Mouse (Mus musculus): Measurements from ENCODE around the gene Nifk. TPM values are rescaled to one million over a fixed set of nuclear protein-coding genes. Genes with fewer than 3 reads are reported as not detected.

Nifk gene
- polyA plus RNA-seq (2015; fragmentation: Nextera tagmentation; extraction: Ambion mirVana) = 43.7 and 52.1 TPM in 2 replicates

GRCm38 (mm10) chr1:118321661-118322201, at the start of gene Nifk:
Gene Nifk (plus strand): TSS chr1:118321839.
- ATAC-seq (replicated peaks; ENCODE audit: extremely low read depth, insufficient read depth, low FRiP score) = peak; percentile 89; the same call in 1 of the 2 replicates
- under 1% methylated on average over 37 of the region's 37 CpGs for WGBS
- peak within 1 kb of the TSS; percentile 90 for H3K9ac ChIP-seq (ENCODE audit: low read length)

GRCm38 (mm10) chr1:118275139-118275538, 46.5 kb upstream of the Nifk start:
- no peak for ATAC-seq (replicated peaks; ENCODE audit: extremely low read depth, insufficient read depth, low FRiP score)
- Histone ChIP-seq H3K4me3 (ENCODE audit: low read length) (no peak overlapping the region), H3K9me3 (replicated peaks; ENCODE audit: control insufficient read depth, low read length) (no peaks in the 10 kb centered on the region), H3K27me3 (ENCODE audit: control insufficient read depth, insufficient read depth, low read length) (no peaks in the 10 kb centered on the region), H3K36me3 (ENCODE audit: control insufficient read depth, insufficient read depth) (no peaks in the 10 kb centered on the region), H3K4me2 (ENCODE audit: low read depth, low read length) (no peak overlapping the region), H3K27ac (ENCODE audit: low read length) (no peak overlapping the region), H3K9ac (ENCODE audit: low read length) (no peak overlapping the region), H3K4me1 (ENCODE audit: control insufficient read depth, insufficient read depth, low read length) (no peaks in the 10 kb centered on the region)
- WGBS = 17% methylated on average over 2 of the region's 2 CpGs

More at GRCm38 (mm10) chr1:118321661-118322201, at the start of gene Nifk:
- Histone ChIP-seq H3K27me3 (ENCODE audit: control insufficient read depth, insufficient read depth, low read length) (no peaks in the 10 kb centered on the region), H3K9me3 (replicated peaks; ENCODE audit: control insufficient read depth, low read length) (no peaks in the 10 kb centered on the region), H3K36me3 (ENCODE audit: control insufficient read depth, insufficient read depth) (peaks cover 11% of the 10 kb centered on the region), H3K4me3 (ENCODE audit: low read length) (peak within 1 kb of the TSS; percentile 96), H3K4me2 (ENCODE audit: low read depth, low read length) (peak within 1 kb of the TSS; percentile 91), H3K27ac (ENCODE audit: low read length) (0 out of 2 replicates have a peak within 1 kb of the TSS, but pooled peaks have one; percentile 33), H3K4me1 (ENCODE audit: control insufficient read depth, insufficient read depth, low read length) (peaks cover 6% of the 10 kb centered on the region)

DNA sequence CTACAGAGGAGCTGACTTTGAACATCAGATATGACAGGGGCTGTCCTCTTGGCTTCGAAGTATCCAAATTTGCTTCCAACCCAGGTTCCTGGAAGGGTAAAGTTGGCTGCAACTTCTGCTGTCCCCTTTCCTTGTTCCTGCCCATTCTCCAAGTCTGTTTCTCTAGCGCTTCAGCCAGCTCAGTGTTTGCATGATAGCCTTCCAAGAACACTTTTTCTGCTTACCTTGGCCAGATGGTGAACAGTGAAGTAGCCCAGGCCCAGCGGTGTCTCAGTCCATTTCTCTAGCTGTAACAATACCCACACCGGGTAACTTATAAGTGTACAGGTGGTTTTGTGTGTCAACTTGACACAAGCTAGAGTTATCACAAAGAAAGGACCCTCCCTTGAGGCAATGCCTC, 29.3 kb upstream of the Nifk start:
- Histone ChIP-seq H3K36me3 (ENCODE audit: control insufficient read depth, insufficient read depth) (peaks cover 11% of the 10 kb centered on the region), H3K27me3 (ENCODE audit: control insufficient read depth, insufficient read depth, low read length) (no peaks in the 10 kb centered on the region), H3K4me3 (ENCODE audit: low read length) (no peak overlapping the region), H3K27ac (ENCODE audit: low read length) (no peak overlapping the region), H3K4me1 (ENCODE audit: control insufficient read depth, insufficient read depth, low read length) (no peaks in the 10 kb centered on the region), H3K4me2 (ENCODE audit: low read depth, low read length) (no peak overlapping the region), H3K9me3 (replicated peaks; ENCODE audit: control insufficient read depth, low read length) (no peaks in the 10 kb centered on the region), H3K9ac (ENCODE audit: low read length) (no peak overlapping the region)
- 86% methylated on average over 4 of the region's 4 CpGs for WGBS
- ATAC-seq (replicated peaks; ENCODE audit: extremely low read depth, insufficient read depth, low FRiP score) = no peak

DNA sequence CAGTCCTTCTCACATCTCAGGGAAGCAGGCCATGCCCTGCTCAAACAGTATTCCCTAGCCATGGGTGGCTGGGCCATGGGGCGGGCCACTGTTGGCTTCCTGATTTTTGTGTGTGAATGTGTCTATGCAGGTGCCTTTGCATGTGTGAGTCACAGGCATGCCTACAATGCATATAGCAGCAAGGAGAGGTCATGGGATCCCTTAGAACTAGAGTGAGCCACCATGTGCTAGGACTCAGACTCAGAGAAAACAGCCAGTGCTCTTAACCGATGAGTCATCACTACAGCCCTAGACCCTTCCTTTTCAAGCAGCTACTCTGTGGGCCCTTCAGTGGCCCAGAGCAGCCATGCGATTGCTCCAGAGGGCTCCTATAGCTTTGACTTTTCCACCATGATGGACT, 27.4 kb upstream of the Nifk start:
- 93% methylated on average over 3 of the region's 3 CpGs for WGBS
- Histone ChIP-seq H3K9ac (ENCODE audit: low read length) (no peak overlapping the region), H3K27me3 (ENCODE audit: control insufficient read depth, insufficient read depth, low read length) (no peaks in the 10 kb centered on the region), H3K27ac (ENCODE audit: low read length) (no peak overlapping the region), H3K4me1 (ENCODE audit: control insufficient read depth, insufficient read depth, low read length) (no peaks in the 10 kb centered on the region), H3K4me2 (ENCODE audit: low read depth, low read length) (no peak overlapping the region), H3K4me3 (ENCODE audit: low read length) (no peak overlapping the region), H3K36me3 (ENCODE audit: control insufficient read depth, insufficient read depth) (peaks cover 27% of the 10 kb centered on the region), H3K9me3 (replicated peaks; ENCODE audit: control insufficient read depth, low read length) (no peaks in the 10 kb centered on the region)
- no peak for ATAC-seq (replicated peaks; ENCODE audit: extremely low read depth, insufficient read depth, low FRiP score)

GRCm38 (mm10) chr1:118294826-118295225, 26.8 kb upstream of the Nifk start:
- peaks cover 29% of the 10 kb centered on the region for H3K36me3 ChIP-seq (ENCODE audit: control insufficient read depth, insufficient read depth)
- H3K9me3 ChIP-seq (replicated peaks; ENCODE audit: control insufficient read depth, low read length) = no peaks in the 10 kb centered on the region
- H3K4me1 ChIP-seq (ENCODE audit: control insufficient read depth, insufficient read depth, low read length) = no peaks in the 10 kb centered on the region
- no peak overlapping the region for H3K9ac ChIP-seq (ENCODE audit: low read length)
- no peak for ATAC-seq (replicated peaks; ENCODE audit: extremely low read depth, insufficient read depth, low FRiP score)
- no peak overlapping the region for H3K4me2 ChIP-seq (ENCODE audit: low read depth, low read length)
- H3K27me3 ChIP-seq (ENCODE audit: control insufficient read depth, insufficient read depth, low read length) = no peaks in the 10 kb centered on the region
- WGBS = 75% methylated on average over 5 of the region's 5 CpGs
- no peak overlapping the region for H3K27ac ChIP-seq (ENCODE audit: low read length)
- no peak overlapping the region for H3K4me3 ChIP-seq (ENCODE audit: low read length)

DNA sequence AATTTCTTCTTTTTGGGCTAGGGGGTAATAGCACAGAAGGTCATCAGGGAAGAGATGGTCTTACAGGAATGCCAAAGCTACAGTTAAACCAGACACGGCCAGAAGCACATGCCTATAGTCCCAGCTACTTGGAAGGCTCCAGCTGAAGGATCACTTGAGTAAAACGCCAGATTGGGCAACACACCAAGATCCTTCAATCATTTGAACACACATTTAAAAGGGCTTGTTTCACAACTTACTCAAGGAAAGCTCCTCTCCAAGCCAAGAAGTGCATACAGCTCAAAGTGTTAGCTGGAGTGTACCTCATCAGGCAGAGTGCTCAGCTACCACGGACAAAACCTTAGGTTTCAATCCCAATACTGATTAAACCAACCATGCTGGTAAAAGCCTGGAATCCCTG, 25.0 kb upstream of the Nifk start:
- H3K9ac ChIP-seq (ENCODE audit: low read length) = no peak overlapping the region
- no peak overlapping the region for H3K27ac ChIP-seq (ENCODE audit: low read length)
- no peak overlapping the region for H3K4me2 ChIP-seq (ENCODE audit: low read depth, low read length)
- H3K4me3 ChIP-seq (ENCODE audit: low read length) = no peak overlapping the region
- no peak for ATAC-seq (replicated peaks; ENCODE audit: extremely low read depth, insufficient read depth, low FRiP score)
- 83% methylated on average over 3 of the region's 3 CpGs for WGBS
- no peaks in the 10 kb centered on the region for H3K27me3 ChIP-seq (ENCODE audit: control insufficient read depth, insufficient read depth, low read length)
- H3K4me1 ChIP-seq (ENCODE audit: control insufficient read depth, insufficient read depth, low read length) = no peaks in the 10 kb centered on the region
- H3K36me3 ChIP-seq (ENCODE audit: control insufficient read depth, insufficient read depth) = peaks cover 45% of the 10 kb centered on the region
- no peaks in the 10 kb centered on the region for H3K9me3 ChIP-seq (replicated peaks; ENCODE audit: control insufficient read depth, low read length)

- no peak overlapping the region for H3K27ac ChIP-seq (ENCODE audit: low read length)
- WGBS = 92% methylated on average over 2 of the region's 2 CpGs
- no peaks in the 10 kb centered on the region for H3K27me3 ChIP-seq (ENCODE audit: control insufficient read depth, insufficient read depth, low read length)
- H3K9me3 ChIP-seq (replicated peaks; ENCODE audit: control insufficient read depth, low read length) = no peaks in the 10 kb centered on the region
- H3K4me2 ChIP-seq (ENCODE audit: low read depth, low read length) = no peak overlapping the region
- H3K36me3 ChIP-seq (ENCODE audit: control insufficient read depth, insufficient read depth) = peaks cover 54% of the 10 kb centered on the region
- no peaks in the 10 kb centered on the region for H3K4me1 ChIP-seq (ENCODE audit: control insufficient read depth, insufficient read depth, low read length)
- ATAC-seq (replicated peaks; ENCODE audit: extremely low read depth, insufficient read depth, low FRiP score) = no peak
- no peak overlapping the region for H3K9ac ChIP-seq (ENCODE audit: low read length)
- H3K4me3 ChIP-seq (ENCODE audit: low read length) = no peak overlapping the region
Observed at GRCm38 (mm10) chr1:118297719-118298118, 23.9 kb upstream of the Nifk start.

GRCm38 (mm10) chr1:118310780-118311621, 10.6 kb upstream of the Nifk start:
- H3K4me1 ChIP-seq (ENCODE audit: control insufficient read depth, insufficient read depth, low read length) = peaks cover 10% of the 10 kb centered on the region

More at GRCm38 (mm10) chr1:118310780-118311621, 10.6 kb upstream of the Nifk start:
- peak overlapping the region; percentile 94 for H3K4me3 ChIP-seq (ENCODE audit: low read length)
- under 1% methylated on average over 67 of the region's 67 CpGs for WGBS
- ATAC-seq (replicated peaks; ENCODE audit: extremely low read depth, insufficient read depth, low FRiP score) = peak; percentile 96
- H3K9me3 ChIP-seq (replicated peaks; ENCODE audit: control insufficient read depth, low read length) = no peaks in the 10 kb centered on the region
- peaks cover 7% of the 10 kb centered on the region for H3K36me3 ChIP-seq (ENCODE audit: control insufficient read depth, insufficient read depth)
- no peaks in the 10 kb centered on the region for H3K27me3 ChIP-seq (ENCODE audit: control insufficient read depth, insufficient read depth, low read length)
- peak overlapping the region; percentile 92 for H3K9ac ChIP-seq (ENCODE audit: low read length)
- peak overlapping the region; percentile 93 for H3K27ac ChIP-seq (ENCODE audit: low read length)
- peak overlapping the region; percentile 75 for H3K4me2 ChIP-seq (ENCODE audit: low read depth, low read length)

All from heart, embryonic 16.5 days (tissue).